Comparison of ENCODE assay signal across 24 mouse cellular contexts in genomic region chr13:70168906-70169305, GRCm38 (mm10).
"Had no signal": no experiment of that assay in that cellular context is flagged by ENCODE, and none has a peak within 500 bp of the region (broad histone marks: within the 10 kb centered on the region; RNA-seq: fewer than 3 reads in every experiment).

No protein-coding gene starts in this region.

- H3K4me1 ChIP-seq: heart, embryonic 13.5 days; heart, embryonic 15.5 days; kidney, embryonic 15.5 days; limb, embryonic 13.5 days; limb, embryonic 15.5 days; liver, embryonic 12.5 days had no signal

- H3K4me2 ChIP-seq: heart, embryonic 11.5 days; heart, embryonic 13.5 days; heart, embryonic 15.5 days; hindbrain, embryonic 13.5 days; hindbrain, embryonic 15.5 days; kidney, embryonic 15.5 days; limb, embryonic 13.5 days; limb, embryonic 15.5 days; liver, embryonic 12.5 days had no signal

- ATAC-seq: hindbrain, postnatal 0 days; liver, embryonic 12.5 days had no signal

- H3K27ac ChIP-seq: heart, embryonic 13.5 days; heart, embryonic 15.5 days; hindbrain, embryonic 13.5 days; hindbrain, embryonic 15.5 days; hindbrain, postnatal 0 days; kidney, embryonic 15.5 days; kidney, postnatal 0 days; limb, embryonic 13.5 days; limb, embryonic 15.5 days; liver, embryonic 12.5 days had no signal

- H3K9me3 ChIP-seq: heart, embryonic 13.5 days; heart, embryonic 15.5 days; hindbrain, embryonic 13.5 days; hindbrain, embryonic 15.5 days; kidney, embryonic 15.5 days; limb, embryonic 13.5 days; limb, embryonic 15.5 days; liver, embryonic 12.5 days had no signal

- H3K27me3 ChIP-seq: heart, embryonic 13.5 days; heart, embryonic 15.5 days; hindbrain, embryonic 13.5 days; hindbrain, embryonic 15.5 days; kidney, embryonic 15.5 days; limb, embryonic 13.5 days; limb, embryonic 15.5 days; liver, embryonic 12.5 days had no signal

- DNase-seq: gastrocnemius, postnatal 14 days; gastrocnemius, postnatal 36 days; heart, adult 18-20 months; heart, postnatal 14 days; heart, postnatal 36 days; kidney, adult 11 months; kidney, adult 2 months; kidney, adult 9 months; kidney, postnatal 14 days; kidney, postnatal 36 days; layer of hippocampus, adult 9-11 months; layer of hippocampus, postnatal 36 days; left cerebral cortex, postnatal 4 days had no signal

- H3K4me3 ChIP-seq: heart, embryonic 13.5 days; heart, embryonic 15.5 days; hindbrain, embryonic 13.5 days; hindbrain, embryonic 15.5 days; kidney, embryonic 15.5 days; limb, embryonic 13.5 days; limb, embryonic 15.5 days; liver, embryonic 12.5 days had no signal

- H3K9ac ChIP-seq: heart, embryonic 13.5 days; heart, embryonic 15.5 days; hindbrain, embryonic 13.5 days; hindbrain, embryonic 15.5 days; kidney, embryonic 15.5 days; limb, embryonic 13.5 days; limb, embryonic 15.5 days; liver, embryonic 12.5 days had no signal

- H3K36me3 ChIP-seq: heart, embryonic 13.5 days; heart, embryonic 15.5 days; hindbrain, embryonic 13.5 days; hindbrain, embryonic 15.5 days; kidney, embryonic 15.5 days; limb, embryonic 13.5 days; limb, embryonic 15.5 days; liver, embryonic 12.5 days had no signal
